Mouse (Mus musculus): ENCODE measurements around the gene Aff4.

- TF ChIP-seq CTCF (IDR thresholded peaks at IDR 0.05; ENCODE audit: low read depth) (peak; percentile 62), EP300 (IDR thresholded peaks at IDR 0.05; ENCODE audit: low read depth) (no peak)
Measured at GRCm38 (mm10) chr11:53411738-53412137, 61.1 kb downstream of the Aff4 start.
